Mouse (Mus musculus) hindbrain, postnatal 0 days (tissue): ENCODE data around the gene Tbc1d22a. TPM values are rescaled to one million over a fixed set of nuclear protein-coding genes. Genes with fewer than 3 reads are reported as not detected.

Experiments
- ATAC-seq: fragments of 200-750 bp; cut with Nextera tagmentation; 2 replicates; pipeline ENCODE4 v1.8.0; 2017; ENCODE audit warnings: mild to moderate bottlenecking, moderate TSS enrichment, moderate library complexity
- DNase-seq: peaks from one replicate; pipeline ENCODE4 v3.0.0-alpha.2; 2015; ENCODE audit warnings: low spot score
- H3K27ac ChIP-seq: fragments of 300-500 bp; sonication (generic); 2 replicates; pipeline ENCODE4 v1.5.1; 2014; ENCODE audit warnings: mild to moderate bottlenecking
- H3K27me3 ChIP-seq: fragments of 300-500 bp; sonication (generic); 2 replicates; pipeline ENCODE4 v1.6.1; 2014; ENCODE audit warnings: low read length, mixed read lengths; ENCODE audit not compliant: insufficient read depth
- H3K36me3 ChIP-seq: fragments of 300-500 bp; sonication (generic); 2 replicates; pipeline ENCODE4 v1.6.1; 2014; ENCODE audit warnings: low read length, mixed read lengths; ENCODE audit not compliant: insufficient read depth
- H3K4me1 ChIP-seq: fragments of 300-500 bp; sonication (generic); 2 replicates; pipeline ENCODE4 v1.6.1; 2014; ENCODE audit warnings: antibody characterized with exemption, low read length, mixed read lengths; ENCODE audit not compliant: insufficient read depth
- H3K4me2 ChIP-seq: fragments of 300-500 bp; sonication (generic); 2 replicates; pipeline ENCODE4 v1.6.1; 2014; ENCODE audit warnings: low read depth, mild to moderate bottlenecking, low read length, moderate library complexity, mixed read lengths
- H3K4me3 ChIP-seq: fragments of 300-500 bp; sonication (generic); 2 replicates; pipeline ENCODE4 v1.5.1; 2014; ENCODE audit warnings: low read length
- H3K9ac ChIP-seq: fragments of 300-500 bp; sonication (generic); replicated peaks from 2 replicates; pipeline ENCODE4 v1.6.1; 2014; ENCODE audit warnings: mild to moderate bottlenecking, low read length, moderate library complexity, mixed read lengths
- H3K9me3 ChIP-seq: fragments of 300-500 bp; sonication (generic); 2 replicates; pipeline ENCODE4 v1.6.1; 2016; ENCODE audit warnings: low read length, mixed read lengths
- CTCF ChIP-seq: IDR thresholded peaks from 2 replicates; pipeline ENCODE4 v1.5.1; 2016; ENCODE audit warnings: antibody characterized with exemption, control low read depth, low read depth
- WGBS: fragments of 180-500 bp; shearing (Covaris S2); extraction: QIAGEN DNeasy Blood & Tissue Kit; methylation state at CpG from one replicate; pipeline ENCODE4 v1.1.7; 2014; 5-methylcytosine and 5-hydroxymethylcytosine counted together
- polyA plus RNA-seq: library from polyadenylated mRNA; unstranded; fragments of >200 nt; fragmentation: Nextera tagmentation; extraction: Ambion mirVana; gene quantifications from 2 replicates; pipeline ENCODE4 v1.2.1, GENCODE M21; 2015
- total RNA-seq: library from RNA; depleted of rRNA; stranded (reverse); fragments of >200 nt; gene quantifications from 2 replicates; pipeline ENCODE4 v1.2.3, GENCODE M21; 2014

The Tbc1d22a gene
- total and polyA plus RNA-seq, 2 experiments from 2014 or later = 13.6 to 26.2 TPM

- Histone ChIP-seq H3K4me1 (peaks cover 25% of the 10 kb centered on the region), H3K4me3 (no peak overlapping the region), H3K9me3 (no peaks in the 10 kb centered on the region), H3K36me3 (no peaks in the 10 kb centered on the region), H3K4me2 (no peak overlapping the region), H3K9ac (no peak overlapping the region), H3K27me3 (no peaks in the 10 kb centered on the region), H3K27ac (no peak overlapping the region)
- no peak for ATAC-seq
- WGBS = 62% methylated on average over 4 of the region's 4 CpGs
- TF ChIP-seq CTCF = no peak
- DNase-seq = no peak
These were observed 65.9 kb downstream of the Tbc1d22a start for GRCm38 (mm10) chr15:86280137-86280536.

- H3K9ac ChIP-seq = no peak overlapping the region
- DNase-seq (no peak), ATAC-seq (no peak)
- TF ChIP-seq CTCF = no peak
- H3K4me2 ChIP-seq = no peak overlapping the region
- H3K4me3 ChIP-seq = no peak overlapping the region
- H3K9me3 ChIP-seq = no peaks in the 10 kb centered on the region
- H3K4me1 ChIP-seq = peaks cover 7% of the 10 kb centered on the region; the same call in 1 of the 2 replicates
- H3K27me3 ChIP-seq = no peaks in the 10 kb centered on the region
- H3K36me3 ChIP-seq = no peaks in the 10 kb centered on the region
- 100% methylated on average over 1 of the region's 1 CpGs for WGBS
- H3K27ac ChIP-seq = no peak overlapping the region
These were observed 69.0 kb downstream of the Tbc1d22a start for GRCm38 (mm10) chr15:86283238-86283637.

GRCm38 (mm10) chr15:86285296-86285695 lies 71.0 kb downstream of the Tbc1d22a start:
- Histone ChIP-seq H3K4me2 (no peak overlapping the region), H3K36me3 (no peaks in the 10 kb centered on the region), H3K27me3 (no peaks in the 10 kb centered on the region), H3K4me3 (no peak overlapping the region), H3K4me1 (peaks cover 3% of the 10 kb centered on the region; the same call in 1 of the 2 replicates), H3K27ac (no peak overlapping the region), H3K9me3 (no peaks in the 10 kb centered on the region), H3K9ac (no peak overlapping the region)
- no peak for DNase-seq
- no peak for TF ChIP-seq CTCF
- no peak for ATAC-seq
- 83% methylated on average over 2 of the region's 2 CpGs for WGBS

- no peak overlapping the region for H3K4me3 ChIP-seq
- no peak overlapping the region for H3K27ac ChIP-seq
- H3K27me3 ChIP-seq = no peaks in the 10 kb centered on the region
- 74% methylated on average over 3 of the region's 3 CpGs for WGBS
- DNase-seq (no peak), ATAC-seq (no peak)
- no peak overlapping the region for H3K9ac ChIP-seq
- no peaks in the 10 kb centered on the region for H3K9me3 ChIP-seq
- H3K4me1 ChIP-seq = peaks cover 4% of the 10 kb centered on the region; the same call in 1 of the 2 replicates
- H3K36me3 ChIP-seq = no peaks in the 10 kb centered on the region
- no peak overlapping the region for H3K4me2 ChIP-seq
- no peak for TF ChIP-seq CTCF
These were observed 75.8 kb downstream of the Tbc1d22a start for GRCm38 (mm10) chr15:86290074-86290473.

GRCm38 (mm10) chr15:86292288-86292687 lies 78.0 kb downstream of the Tbc1d22a start:
- ATAC-seq (no peak), DNase-seq (no peak)
- H3K4me2 ChIP-seq = no peak overlapping the region
- H3K4me3 ChIP-seq = no peak overlapping the region
- H3K9ac ChIP-seq = no peak overlapping the region
- TF ChIP-seq CTCF = no peak
- H3K36me3 ChIP-seq = no peaks in the 10 kb centered on the region
- H3K27ac ChIP-seq = no peak overlapping the region
- H3K9me3 ChIP-seq = no peaks in the 10 kb centered on the region
- WGBS = 59% methylated on average over 6 of the region's 6 CpGs
- peaks cover 4% of the 10 kb centered on the region; the same call in 1 of the 2 replicates for H3K4me1 ChIP-seq
- H3K27me3 ChIP-seq = no peaks in the 10 kb centered on the region

GRCm38 (mm10) chr15:86294426-86294825 lies 80.2 kb downstream of the Tbc1d22a start:
- WGBS = 72% methylated on average over 3 of the region's 3 CpGs

GRCm38 (mm10) chr15:86295722-86296288 lies 81.5 kb downstream of the Tbc1d22a start:
- 77% methylated on average over 4 of the region's 4 CpGs for WGBS
- Histone ChIP-seq H3K4me3 (no peak overlapping the region), H3K4me1 (peaks cover 4% of the 10 kb centered on the region; the same call in 1 of the 2 replicates), H3K4me2 (no peak overlapping the region), H3K36me3 (no peaks in the 10 kb centered on the region), H3K9me3 (no peaks in the 10 kb centered on the region), H3K27ac (no peak overlapping the region), H3K9ac (no peak overlapping the region), H3K27me3 (no peaks in the 10 kb centered on the region)
- no peak for TF ChIP-seq CTCF
- DNase-seq = no peak
- ATAC-seq = no peak

More at GRCm38 (mm10) chr15:86294426-86294825, 80.2 kb downstream of the Tbc1d22a start:
- H3K27ac ChIP-seq = no peak overlapping the region
- DNase-seq (no peak), ATAC-seq (no peak)
- H3K4me1 ChIP-seq = peaks cover 4% of the 10 kb centered on the region; the same call in 1 of the 2 replicates
- H3K27me3 ChIP-seq = no peaks in the 10 kb centered on the region
- TF ChIP-seq CTCF = no peak
- no peak overlapping the region for H3K4me3 ChIP-seq
- no peaks in the 10 kb centered on the region for H3K9me3 ChIP-seq
- H3K9ac ChIP-seq = no peak overlapping the region
- no peaks in the 10 kb centered on the region for H3K36me3 ChIP-seq
- no peak overlapping the region for H3K4me2 ChIP-seq
